Mouse (Mus musculus) embryonic fibroblast, embryonic 13.5 days (primary cell): ENCODE results near the gene Cyp2t4.

Experiments
- CTCF ChIP-seq: IDR thresholded peaks from 2 replicates; pipeline ENCODE4 v1.5.1; 2011; ENCODE audit warnings: mild to moderate bottlenecking, control low read depth, low read length, moderate library complexity, borderline replicate concordance; ENCODE audit not compliant: insufficient read depth
- POLR2A ChIP-seq: IDR thresholded peaks from 2 replicates; pipeline ENCODE4 v1.6.1; 2011; ENCODE audit warnings: low read depth, mild to moderate bottlenecking, control low read depth, low read length, moderate library complexity

DNA sequence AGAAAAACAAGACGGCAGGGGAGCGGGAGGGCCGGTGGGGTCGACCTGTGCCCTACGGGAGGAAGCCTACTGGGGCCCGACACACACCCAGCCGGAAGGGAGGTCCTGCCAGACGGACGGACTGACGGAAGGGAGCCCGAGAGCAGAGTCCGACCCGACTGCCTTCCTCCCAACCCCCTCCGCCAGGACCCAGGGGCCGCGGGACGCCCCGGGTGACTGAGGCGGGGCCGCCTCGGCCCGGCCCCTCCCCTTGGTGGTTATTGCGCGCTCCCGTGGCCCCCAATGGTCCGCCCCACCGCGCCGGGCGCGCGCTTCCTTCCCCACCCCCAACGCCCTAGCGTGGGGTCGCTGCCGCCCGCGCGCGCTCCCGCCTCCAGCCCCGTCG is 12.7 kb downstream of the Cyp2t4 start:
- TF ChIP-seq CTCF = no peak
- TF ChIP-seq POLR2A = peak; percentile 80
